In the genomic region with DNA sequence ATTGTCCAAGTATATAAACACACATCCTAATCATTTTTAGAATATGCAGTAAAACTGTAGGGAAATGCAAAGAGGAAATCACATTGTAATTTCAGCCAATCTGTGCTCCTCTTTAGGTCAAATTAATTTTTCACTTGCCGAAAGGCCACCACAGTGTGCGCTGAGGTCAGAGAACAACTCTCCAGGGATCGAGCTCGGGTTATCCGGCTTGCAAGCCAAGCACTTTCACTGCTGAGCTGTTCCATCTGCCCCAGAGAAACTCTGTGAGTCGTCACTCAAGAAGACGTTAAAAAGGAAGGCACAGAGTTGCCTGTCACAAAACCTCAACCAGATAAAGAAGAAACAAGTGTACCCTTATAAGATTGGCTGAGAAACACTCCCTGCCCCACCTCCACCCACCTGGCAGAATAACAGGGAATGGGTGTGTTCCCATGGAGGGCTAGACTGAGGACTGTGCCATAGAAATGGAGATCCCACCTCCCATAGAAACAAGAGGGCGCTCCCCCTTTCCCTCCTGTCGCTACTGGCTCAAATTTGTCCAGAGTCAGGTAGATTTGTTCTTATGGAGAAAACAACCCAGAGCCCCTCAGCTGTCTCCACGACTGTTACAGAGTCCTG, we compare ENCODE assay signal across 11 mouse cellular contexts.
DNase-seq lines count a peak whose midpoint lies in the region; TF ChIP-seq lines count a peak whose summit lies in the region.
"Had no signal": no experiment of that assay in that cellular context is flagged by ENCODE, and none has a peak within 500 bp of the region (broad histone marks: within the 10 kb centered on the region; RNA-seq: fewer than 3 reads in every experiment).

No protein-coding gene starts in this region.

- no peaks in the 10 kb centered on the region for H3K4me1 ChIP-seq in cerebellum, adult 2 months (ENCODE audit: control insufficient read depth, insufficient read depth, low read length)
- H3K4me1 ChIP-seq: forebrain, embryonic 13.5 days had no signal

- no peak for TF ChIP-seq POLR2A in cerebellum, adult 2 months (IDR thresholded peaks at IDR 0.05; ENCODE audit: borderline replicate concordance, insufficient read depth, low read length)

- no peaks in the 10 kb centered on the region for H3K27me3 ChIP-seq in cerebellum, adult 2 months (ENCODE audit: control insufficient read depth, insufficient read depth, low read length)
- H3K27me3 ChIP-seq: embryonic facial prominence, embryonic 13.5 days; forebrain, embryonic 13.5 days had no signal

- H3K27ac ChIP-seq in cerebellum, adult 2 months (ENCODE audit: insufficient read depth, low read length) = no peak overlapping the region
- H3K27ac ChIP-seq: embryonic facial prominence, embryonic 13.5 days; forebrain, embryonic 13.5 days; heart, embryonic 13.5 days had no signal

- intact Hi-C loops in heart, postnatal 36 days (cut with DNase I) = no loop called here

- DNase-seq in embryo, embryonic 10 days (ENCODE audit: low spot score) = peak; percentile 50
- no peak for DNase-seq in embryo, embryonic 11 days
- DNase-seq in ZHBTc4 (ENCODE audit: low read depth, low spot score) = peak; percentile 23
- peak; percentile 39 to 47 for DNase-seq in heart, postnatal 36 days
- DNase-seq in kidney, postnatal 14 days = peak; percentile 82
- DNase-seq in cerebellum, adult 2 months = no peak
- DNase-seq in right cerebral cortex, adult 2 months (ENCODE audit: low spot score in 2 of 2) = no peak
- no peak for DNase-seq in testis, postnatal 10 days (ENCODE audit: low spot score)

- TF ChIP-seq CTCF in cerebellum, adult 2 months (IDR thresholded peaks at IDR 0.05; ENCODE audit: borderline replicate concordance, insufficient read depth, low read depth, low read length) = no peak

- WGBS in cerebellum, adult 2 months = 42% methylated on average over 10 of the region's 10 CpGs

- H3K4me3 ChIP-seq in cerebellum, adult 2 months (replicated peaks; ENCODE audit: insufficient read depth, low read depth, low read length) = no peak overlapping the region
- H3K4me3 ChIP-seq: embryonic facial prominence, embryonic 13.5 days; forebrain, embryonic 13.5 days; heart, embryonic 13.5 days had no signal

Comparison
In these comparisons a context has a peak if more than half of its experiments do, and no peak if none do; other contexts are left out.
1. DNase-seq: peak in embryo, embryonic 10 days (single experiment), ZHBTc4 (single experiment), heart, postnatal 36 days (2 of 2) and kidney, postnatal 14 days (single experiment); none in embryo, embryonic 11 days (single experiment), cerebellum, adult 2 months (0 of 2), right cerebral cortex, adult 2 months (0 of 2) and testis, postnatal 10 days (single experiment).